In the genomic region with DNA sequence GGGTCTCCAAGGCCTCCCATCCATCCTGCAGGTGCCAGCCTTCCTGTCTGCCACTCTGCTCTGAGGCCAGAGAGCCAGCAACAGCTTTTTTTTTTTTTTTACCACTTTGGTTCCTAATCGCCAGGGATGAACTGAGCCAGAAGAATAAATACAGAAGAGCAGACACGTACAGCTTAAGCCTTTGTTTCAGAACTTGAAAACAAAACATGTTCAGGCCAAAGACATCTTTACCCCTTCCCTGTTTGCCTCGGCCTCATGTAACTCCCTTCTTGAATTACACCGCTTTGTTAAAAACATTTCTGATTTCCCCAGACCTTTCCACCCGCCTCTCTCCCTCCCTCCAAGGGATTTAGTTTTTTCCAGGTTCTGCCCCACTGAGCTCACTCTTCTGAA, we compare ENCODE assay signal across 8 mouse cellular contexts.
DNase-seq lines count a peak whose midpoint lies in the region; ATAC-seq and TF ChIP-seq lines count a peak whose summit lies in the region.

No protein-coding gene starts in this region.

- no peak overlapping the region for H3K4me3 ChIP-seq in heart, embryonic 16.5 days (ENCODE audit: low read length)
- H3K4me3 ChIP-seq in ES-Bruce4 (ENCODE audit: low read depth, low read length) = no peak overlapping the region
- H3K4me3 ChIP-seq in forebrain, embryonic 13.5 days = no peak overlapping the region
- no peak overlapping the region for H3K4me3 ChIP-seq in liver, embryonic 15.5 days (replicated peaks)

- no peak for ATAC-seq in heart, embryonic 16.5 days (replicated peaks; ENCODE audit: extremely low read depth, insufficient read depth, low FRiP score)
- no peak; the same call in 1 of the 2 replicates for ATAC-seq in forebrain, embryonic 13.5 days
- no peak for ATAC-seq in liver, embryonic 15.5 days (ENCODE audit: insufficient read depth)
- no peak for ATAC-seq in erythroblast, adult 5-6 weeks (replicated peaks; ENCODE audit: low FRiP score, poor library complexity, severe bottlenecking)

- H3K27me3 ChIP-seq in heart, embryonic 16.5 days (ENCODE audit: control insufficient read depth, insufficient read depth, low read length) = no peaks in the 10 kb centered on the region
- H3K27me3 ChIP-seq in ES-Bruce4 (ENCODE audit: control insufficient read depth, insufficient read depth, low read length, poor library complexity, severe bottlenecking) = no peaks in the 10 kb centered on the region
- no peaks in the 10 kb centered on the region for H3K27me3 ChIP-seq in forebrain, embryonic 13.5 days
- H3K27me3 ChIP-seq in liver, embryonic 15.5 days = no peaks in the 10 kb centered on the region

- no peak overlapping the region for H3K9ac ChIP-seq in heart, embryonic 16.5 days (ENCODE audit: low read length)
- no peak overlapping the region for H3K9ac ChIP-seq in ES-Bruce4 (ENCODE audit: low read depth, poor library complexity, severe bottlenecking)
- H3K9ac ChIP-seq in forebrain, embryonic 13.5 days = peak overlapping the region; percentile 56; the same call in 1 of the 2 replicates
- H3K9ac ChIP-seq in liver, embryonic 15.5 days = no peak overlapping the region

- WGBS in heart, embryonic 16.5 days = 66% methylated on average over 5 of the region's 5 CpGs
- 30% methylated on average over 5 of the region's 5 CpGs for WGBS in forebrain, embryonic 13.5 days
- 71% methylated on average over 5 of the region's 5 CpGs for WGBS in liver, embryonic 15.5 days (ENCODE audit: insufficient replicate concordance)

- H3K36me3 ChIP-seq in heart, embryonic 16.5 days (ENCODE audit: control insufficient read depth, insufficient read depth) = no peaks in the 10 kb centered on the region
- no peaks in the 10 kb centered on the region for H3K36me3 ChIP-seq in ES-Bruce4 (ENCODE audit: control insufficient read depth, insufficient read depth, low read length, poor library complexity, severe bottlenecking)
- no peaks in the 10 kb centered on the region for H3K36me3 ChIP-seq in forebrain, embryonic 13.5 days (ENCODE audit: poor library complexity, severe bottlenecking)
- H3K36me3 ChIP-seq in liver, embryonic 15.5 days (replicated peaks) = no peaks in the 10 kb centered on the region

- no peak for TF ChIP-seq EP300 in ES-Bruce4 (IDR thresholded peaks at IDR 0.05; ENCODE audit: insufficient read depth, low read depth, low read length)

- no peak for TF ChIP-seq CTCF in ES-Bruce4 (IDR thresholded peaks at IDR 0.05; ENCODE audit: low read depth, low read length)

- H3K4me1 ChIP-seq in heart, embryonic 16.5 days (ENCODE audit: control insufficient read depth, insufficient read depth, low read length) = peaks cover 32% of the 10 kb centered on the region
- H3K4me1 ChIP-seq in ES-Bruce4 (ENCODE audit: control insufficient read depth, insufficient read depth, low read length) = peaks cover 2% of the 10 kb centered on the region
- H3K4me1 ChIP-seq in forebrain, embryonic 13.5 days = peaks cover 32% of the 10 kb centered on the region
- H3K4me1 ChIP-seq in liver, embryonic 15.5 days (replicated peaks) = peaks cover 32% of the 10 kb centered on the region

- no peak for DNase-seq in heart, postnatal 25 days (ENCODE audit: low spot score)
- DNase-seq in ovary, postnatal 10 days (ENCODE audit: low spot score) = no peak
- no peak for DNase-seq in embryo, embryonic 10.5 days (ENCODE audit: low spot score)

- H3K9me3 ChIP-seq in heart, embryonic 16.5 days (replicated peaks; ENCODE audit: control insufficient read depth, low read length) = no peaks in the 10 kb centered on the region
- no peaks in the 10 kb centered on the region for H3K9me3 ChIP-seq in ES-Bruce4 (replicated peaks; ENCODE audit: control insufficient read depth, insufficient read depth, low read length, poor library complexity, severe bottlenecking)
- no peaks in the 10 kb centered on the region for H3K9me3 ChIP-seq in forebrain, embryonic 13.5 days (replicated peaks)
- no peaks in the 10 kb centered on the region for H3K9me3 ChIP-seq in liver, embryonic 15.5 days (replicated peaks)

- TF ChIP-seq POLR2A in ES-Bruce4 (IDR thresholded peaks at IDR 0.05; ENCODE audit: insufficient read depth, low read length) = no peak

- H3K27ac ChIP-seq in heart, embryonic 16.5 days (ENCODE audit: low read length) = no peak overlapping the region
- peak overlapping the region; percentile 82 for H3K27ac ChIP-seq in ES-Bruce4 (ENCODE audit: insufficient read depth, low read length)
- peak overlapping the region; percentile 26 for H3K27ac ChIP-seq in forebrain, embryonic 13.5 days
- H3K27ac ChIP-seq in liver, embryonic 15.5 days (replicated peaks) = peak overlapping the region; percentile 81; the same call in 1 of the 2 replicates

- intact Hi-C loops in heart, postnatal 25 days (cut with DNase I) = no loop called here

- H3K4me2 ChIP-seq in heart, embryonic 16.5 days (ENCODE audit: low read depth, low read length) = peak overlapping the region; percentile 48
- no peak overlapping the region for H3K4me2 ChIP-seq in forebrain, embryonic 13.5 days
- peak overlapping the region; percentile 27; the same call in 1 of the 2 replicates for H3K4me2 ChIP-seq in liver, embryonic 15.5 days
